Mouse (Mus musculus): Measurements from ENCODE around the gene Fbln2. TPM values are rescaled to one million over a fixed set of nuclear protein-coding genes. Genes with fewer than 3 reads are reported as not detected.

Gene Fbln2
- total RNA-seq, 2 experiments from 2014 or later = 6.5 to 7.3 TPM

GRCm38 (mm10) chr6:91225346-91225745, 13.1 kb downstream of the Fbln2 start:
- DNase-seq (ENCODE audit: low spot score in 2 of 2) = no peak

DNA sequence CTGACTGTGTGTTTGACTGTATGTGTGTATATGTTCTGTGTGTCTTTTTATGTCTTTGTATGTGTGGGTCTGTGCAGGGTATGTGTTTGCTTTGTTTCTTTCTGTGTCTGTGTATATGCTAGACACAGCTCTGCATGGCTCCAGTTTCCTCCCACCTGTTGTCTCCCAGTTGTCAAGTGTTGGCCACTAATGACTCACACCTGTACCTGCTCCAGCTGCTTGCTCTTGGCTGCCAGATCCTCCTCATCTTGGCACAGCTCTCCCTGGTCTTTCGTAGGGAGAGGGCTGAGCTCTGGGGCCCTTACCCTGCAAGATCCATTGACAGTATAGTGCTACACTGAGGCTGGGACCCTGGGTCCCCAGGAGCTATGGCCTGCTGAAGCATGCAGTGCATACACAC, 13.8 kb downstream of the Fbln2 start:
- no peak for DNase-seq (ENCODE audit: low spot score in 2 of 2)

- DNase-seq (ENCODE audit: low spot score in 2 of 2) = no peak
Observed at GRCm38 (mm10) chr6:91228980-91229379, 16.7 kb downstream of the Fbln2 start.

GRCm38 (mm10) chr6:91231000-91231399, 18.7 kb downstream of the Fbln2 start:
- no peak for DNase-seq (ENCODE audit: low spot score in 2 of 2)

DNA sequence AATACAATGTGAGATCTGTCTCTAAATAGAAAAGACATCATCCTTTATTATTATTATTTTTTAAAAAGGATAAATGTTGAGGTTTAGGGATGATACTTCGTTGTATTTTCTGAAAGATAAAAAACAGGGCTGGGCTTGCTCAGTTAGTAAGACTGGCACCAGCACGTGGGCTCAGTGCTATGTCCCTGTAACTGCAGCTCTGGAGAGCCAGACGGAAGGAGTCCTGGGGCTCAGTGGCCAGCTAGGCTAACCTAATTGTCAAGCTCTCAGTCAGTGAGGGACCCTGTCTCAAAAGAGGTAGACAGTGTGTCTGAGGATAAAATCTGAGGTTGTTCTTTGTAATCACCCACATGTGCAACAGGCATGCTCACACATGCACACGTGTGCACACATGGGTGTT, 19.3 kb downstream of the Fbln2 start:
- DNase-seq (ENCODE audit: low spot score in 2 of 2) = no peak

GRCm38 (mm10) chr6:91233011-91233410, 20.8 kb downstream of the Fbln2 start:
- no peak for DNase-seq (ENCODE audit: low spot score in 2 of 2)

GRCm38 (mm10) chr6:91233424-91234015, 21.3 kb downstream of the Fbln2 start:
- DNase-seq (ENCODE audit: low spot score in 2 of 2) = no peak

DNA sequence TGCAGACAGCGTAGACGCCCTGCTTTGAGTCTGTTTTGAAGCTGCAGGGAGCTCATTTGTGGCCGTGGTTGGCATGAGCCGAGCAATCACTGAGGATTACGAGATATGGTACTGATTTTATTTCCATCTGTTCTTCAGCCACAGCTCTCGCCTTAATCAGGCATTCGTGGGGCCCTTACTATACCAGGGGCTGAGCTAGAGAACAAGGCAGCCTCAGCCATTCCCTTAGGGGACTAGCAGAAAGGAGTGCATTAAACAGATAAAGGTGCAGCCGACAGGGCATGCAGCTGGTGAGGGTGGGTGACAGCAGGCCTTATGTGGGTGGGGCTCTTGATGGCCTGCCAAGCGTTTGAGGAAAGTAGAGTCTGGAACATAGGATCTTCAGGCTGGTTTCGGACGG, 23.8 kb downstream of the Fbln2 start:
- DNase-seq (ENCODE audit: low spot score in 2 of 2) = no peak

DNA sequence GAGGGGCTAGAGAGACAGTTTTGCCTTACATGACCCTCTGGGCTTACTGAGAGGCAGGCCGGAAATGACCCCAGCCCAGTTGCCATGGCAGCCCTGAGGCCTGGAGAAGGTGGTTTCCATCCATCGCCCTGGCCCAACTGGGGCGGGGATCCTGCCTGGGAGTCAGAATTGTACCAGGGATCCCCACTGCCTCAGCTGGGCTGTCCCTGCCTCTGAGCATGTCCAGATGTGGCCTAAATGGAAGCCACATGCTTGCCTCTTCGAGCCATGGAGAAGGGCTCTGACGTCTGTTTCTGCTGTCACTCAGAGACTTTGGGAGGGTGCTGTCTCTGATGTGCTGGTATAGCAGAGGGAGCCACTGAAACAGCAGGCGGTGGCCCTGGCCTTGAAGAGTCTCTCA, 24.2 kb downstream of the Fbln2 start:
- DNase-seq (ENCODE audit: low spot score in 2 of 2) = no peak

GRCm38 (mm10) chr6:91237273-91237672, 25.0 kb downstream of the Fbln2 start:
- DNase-seq (ENCODE audit: low spot score in 2 of 2) = no peak

- DNase-seq (ENCODE audit: low spot score in 2 of 2) = no peak
Observed at GRCm38 (mm10) chr6:91240537-91240936, 28.3 kb downstream of the Fbln2 start.

DNA sequence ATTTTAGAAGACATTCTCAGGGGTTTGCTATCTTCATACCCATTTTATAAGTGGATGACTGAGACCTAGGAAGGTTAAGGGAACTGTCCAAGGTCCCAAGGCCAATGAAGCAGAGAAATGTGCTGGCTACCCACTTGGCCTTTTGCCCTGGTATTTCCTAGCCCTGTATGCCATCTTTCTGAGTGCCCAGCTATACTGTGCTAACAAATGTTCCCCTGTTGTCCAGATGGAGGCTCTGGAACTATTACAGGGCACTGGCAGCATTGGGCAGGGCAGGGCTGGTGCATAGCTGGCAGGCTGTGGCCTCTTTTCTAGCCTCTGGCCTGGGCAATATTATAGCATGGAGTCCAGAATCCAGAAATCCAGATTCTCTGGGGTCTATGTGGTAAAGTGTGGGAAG, 28.7 kb downstream of the Fbln2 start:
- DNase-seq (ENCODE audit: low spot score in 2 of 2) = no peak

DNA sequence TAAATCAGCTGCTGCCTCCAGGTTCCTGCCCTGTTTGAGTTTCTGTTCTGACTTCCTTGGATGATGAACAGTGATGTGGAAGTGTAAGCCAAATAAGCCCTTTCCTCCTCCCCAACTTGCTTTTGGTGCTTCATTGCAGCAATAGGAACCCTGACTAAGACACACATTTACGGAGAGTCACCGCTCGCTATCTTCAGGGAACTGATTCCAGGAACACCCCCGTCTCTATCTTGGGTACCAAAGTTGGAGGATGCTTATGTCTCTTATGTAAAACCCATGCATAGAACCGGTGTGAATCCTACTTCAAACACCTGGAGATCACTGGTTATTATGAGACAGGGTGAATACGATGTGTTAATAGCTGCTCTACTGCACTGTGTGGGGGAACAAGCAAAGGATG, 31.1 kb downstream of the Fbln2 start:
- DNase-seq (ENCODE audit: low spot score in 2 of 2) = peak; percentile 36 to 49

DNA sequence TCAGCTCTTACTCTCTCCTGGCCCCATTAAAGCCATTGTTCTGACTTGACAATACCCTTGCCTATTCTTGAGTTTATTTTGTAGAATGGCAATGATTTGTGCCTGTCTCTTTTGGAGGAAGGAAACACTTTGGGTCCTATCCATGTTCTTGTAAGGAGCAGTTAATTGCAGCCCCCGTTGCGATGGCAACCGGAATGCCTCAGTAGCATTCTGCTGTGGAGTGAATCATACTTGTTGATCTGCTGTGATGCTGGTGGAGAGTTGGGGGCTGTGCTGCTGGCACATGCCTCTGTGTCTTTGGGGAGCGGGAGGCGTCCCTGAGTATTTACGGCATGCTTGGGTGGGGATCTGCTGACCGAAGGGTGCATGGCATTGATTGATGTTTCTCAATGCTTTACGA, 32.1 kb downstream of the Fbln2 start:
- peak; percentile 50 to 56 for DNase-seq (ENCODE audit: low spot score in 2 of 2)

DNA sequence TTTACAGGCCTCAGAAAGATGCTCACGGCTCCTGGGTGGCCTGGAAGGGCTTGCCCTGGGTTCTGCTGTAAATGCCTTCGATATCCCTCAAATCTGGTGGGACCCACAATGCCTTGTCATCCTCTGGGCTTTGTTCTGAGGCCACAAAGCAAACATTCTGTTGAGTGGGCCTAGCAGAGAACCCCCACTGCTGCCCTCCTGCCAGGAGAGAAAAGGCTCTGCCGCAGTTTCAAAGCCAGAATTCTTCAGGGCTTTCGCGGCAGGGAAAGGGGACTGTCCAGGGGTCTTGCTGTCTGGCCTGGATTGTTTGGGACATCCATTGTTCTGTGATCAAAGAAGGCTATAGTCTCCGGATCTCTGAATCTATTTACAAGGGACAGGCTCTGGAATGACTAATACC, 33.1 kb downstream of the Fbln2 start:
- DNase-seq (ENCODE audit: low spot score in 2 of 2) = no peak

GRCm38 (mm10) chr6:91247343-91247742, 35.1 kb downstream of the Fbln2 start:
- no peak for DNase-seq (ENCODE audit: low spot score in 2 of 2)

GRCm38 (mm10) chr6:91248627-91249026, 36.4 kb downstream of the Fbln2 start:
- DNase-seq (ENCODE audit: low spot score in 2 of 2) = no peak

- no peak for DNase-seq (ENCODE audit: low spot score in 2 of 2)
Observed at GRCm38 (mm10) chr6:91249797-91250196, 37.5 kb downstream of the Fbln2 start.

DNA sequence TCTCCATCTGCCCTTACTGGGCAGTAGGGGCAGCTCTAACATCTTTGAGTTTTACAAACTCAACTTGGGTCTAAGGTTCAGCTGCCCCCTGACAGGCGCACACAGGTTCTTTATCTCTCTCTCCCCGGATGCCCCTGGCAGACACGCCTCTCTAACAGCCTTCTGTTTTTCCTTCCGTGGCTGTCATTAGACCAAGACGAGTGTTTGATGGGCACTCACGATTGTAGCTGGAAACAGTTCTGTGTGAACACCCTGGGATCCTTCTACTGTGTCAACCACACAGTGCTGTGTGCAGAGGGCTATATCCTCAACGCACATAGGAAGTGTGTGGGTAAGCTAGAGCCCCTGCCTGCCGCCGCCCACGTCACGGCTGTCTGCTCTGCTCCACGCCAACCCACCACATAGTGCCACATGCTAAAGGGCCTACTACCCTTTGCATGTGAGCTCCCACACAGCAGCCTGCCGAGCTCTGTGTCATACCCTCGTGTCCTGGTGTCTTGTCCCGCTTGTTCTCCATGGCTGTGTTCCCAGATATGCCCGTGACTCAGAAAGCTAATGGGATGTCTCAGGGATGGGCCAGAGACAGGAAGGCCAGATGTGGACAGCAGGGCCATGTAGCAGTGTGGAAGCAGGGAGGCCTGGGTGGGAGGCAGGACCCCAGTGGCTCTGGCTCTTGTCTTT, 47.3 kb downstream of the Fbln2 start:
- peak; percentile 62 to 70 for DNase-seq (ENCODE audit: low spot score in 2 of 2)

DNA sequence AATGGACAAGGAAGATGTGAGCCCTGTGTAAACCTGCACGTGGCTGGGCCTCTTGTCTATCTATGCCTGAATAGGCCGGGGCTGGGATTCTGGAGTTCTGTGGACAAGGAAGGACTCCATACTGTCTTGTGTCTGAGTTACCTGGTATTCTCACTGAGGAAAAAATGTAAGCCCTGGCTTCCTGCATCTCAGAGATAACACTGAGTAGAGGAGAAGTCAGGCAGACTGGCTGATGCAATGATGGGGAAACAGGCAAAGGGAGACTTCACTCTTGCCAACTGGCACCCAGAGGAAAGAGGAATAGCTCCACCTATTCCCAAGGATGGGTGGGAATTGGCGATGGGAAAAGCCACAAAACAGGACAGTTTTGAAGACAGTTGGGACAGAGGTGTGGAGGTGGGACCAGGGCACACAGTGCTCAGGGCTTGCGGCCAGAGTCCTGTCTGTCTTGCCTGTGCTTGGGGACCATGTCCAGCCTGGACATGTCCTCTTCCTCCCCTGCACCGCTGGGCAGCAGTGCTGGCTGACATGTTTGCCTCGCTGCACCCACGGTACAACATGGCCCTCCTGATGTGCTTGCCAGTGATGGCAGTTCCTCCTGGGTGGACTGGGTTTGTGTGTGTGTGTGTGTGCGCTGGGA, 48.2 kb downstream of the Fbln2 start:
- DNase-seq (ENCODE audit: low spot score in 2 of 2) = no peak

- no peak for DNase-seq (ENCODE audit: low spot score in 2 of 2)
Observed at GRCm38 (mm10) chr6:91260987-91261367, 48.7 kb downstream of the Fbln2 start.

- no peak for DNase-seq (ENCODE audit: low spot score in 2 of 2)
Observed at GRCm38 (mm10) chr6:91265616-91266015, 53.4 kb downstream of the Fbln2 start.

GRCm38 (mm10) chr6:91266647-91267046, 54.4 kb downstream of the Fbln2 start:
- DNase-seq (ENCODE audit: low spot score in 2 of 2) = no peak

Measured in left cerebral cortex, adult 18-20 months (tissue).